Mouse (Mus musculus) mouse trophoblast stem cell (cell line): ENCODE results near the gene N4bp2.

Experiments
- in situ Hi-C, 2 experiments: fragments of 300-500 bp; cut with MseI, MboI; formaldehyde crosslinking; loops; 2 replicates in 1 of 2; 3 replicates in 1 of 2; pipeline ENCODE4 v1.15.1; 2025

Gene N4bp2

GRCm38 (mm10) chr5:65829059-65829458 lies 65.7 kb downstream of the N4bp2 start:
- in situ Hi-C loops: no loop called here

- in situ Hi-C loops: loop anchor here (5.0 kb wide), 1 partner anchor 110 kb away; no protein-coding TSS in a partner anchor
Observed at GRCm38 (mm10) chr5:65831917-65832618, 68.7 kb downstream of the N4bp2 start.

GRCm38 (mm10) chr5:65833092-65833491 lies 69.8 kb downstream of the N4bp2 start:
- in situ Hi-C loops: loop anchor here (5.0 kb wide), 1 partner anchor 109 kb away; no protein-coding TSS in a partner anchor

- in situ Hi-C loops: loop anchor here (5.0 kb wide), 1 partner anchor 108 kb away; no protein-coding TSS in a partner anchor
Observed at GRCm38 (mm10) chr5:65833766-65834498, 70.6 kb downstream of the N4bp2 start.

GRCm38 (mm10) chr5:65838053-65838452 lies 74.7 kb downstream of the N4bp2 start:
- in situ Hi-C loops: no loop called here

GRCm38 (mm10) chr5:65842947-65843346 lies 79.6 kb downstream of the N4bp2 start:
- in situ Hi-C loops: no loop called here

- in situ Hi-C loops: no loop called here
Observed at GRCm38 (mm10) chr5:65846534-65846933, 83.2 kb downstream of the N4bp2 start.

GRCm38 (mm10) chr5:65846958-65847357 lies 83.6 kb downstream of the N4bp2 start:
- in situ Hi-C loops: no loop called here

- in situ Hi-C loops: no loop called here
Observed at GRCm38 (mm10) chr5:65847656-65848055, 84.3 kb downstream of the N4bp2 start.

GRCm38 (mm10) chr5:65850765-65851164 lies 87.4 kb downstream of the N4bp2 start:
- in situ Hi-C loops: no loop called here

GRCm38 (mm10) chr5:65854786-65855191 lies 91.5 kb downstream of the N4bp2 start:
- in situ Hi-C loops: no loop called here

GRCm38 (mm10) chr5:65855571-65855970 lies 92.2 kb downstream of the N4bp2 start:
- in situ Hi-C loops: no loop called here

GRCm38 (mm10) chr5:65856591-65857411 lies 93.5 kb downstream of the N4bp2 start:
- in situ Hi-C loops: no loop called here

- in situ Hi-C loops: no loop called here
Observed at GRCm38 (mm10) chr5:65857935-65858334, 94.6 kb downstream of the N4bp2 start.

GRCm38 (mm10) chr5:65858355-65858754 lies 95.0 kb downstream of the N4bp2 start:
- in situ Hi-C loops: no loop called here

- in situ Hi-C loops: no loop called here
Observed at GRCm38 (mm10) chr5:65858898-65859297, 95.6 kb downstream of the N4bp2 start.

- in situ Hi-C loops: no loop called here
Observed at GRCm38 (mm10) chr5:65859396-65859795, 96.1 kb downstream of the N4bp2 start.

GRCm38 (mm10) chr5:65860281-65861000 lies 97.1 kb downstream of the N4bp2 start:
- in situ Hi-C loops: no loop called here

- in situ Hi-C loops: no loop called here
Observed at GRCm38 (mm10) chr5:65861154-65861944, 98.0 kb downstream of the N4bp2 start, which contains the start of gene Rhoh. TSS of gene Rhoh (plus strand) at chr5:65861213.

- in situ Hi-C loops: no loop called here
Observed at GRCm38 (mm10) chr5:65862217-65862927, 99.1 kb downstream of the N4bp2 start.
